Mouse (Mus musculus): Measurements from ENCODE around the gene Dner.

DNA sequence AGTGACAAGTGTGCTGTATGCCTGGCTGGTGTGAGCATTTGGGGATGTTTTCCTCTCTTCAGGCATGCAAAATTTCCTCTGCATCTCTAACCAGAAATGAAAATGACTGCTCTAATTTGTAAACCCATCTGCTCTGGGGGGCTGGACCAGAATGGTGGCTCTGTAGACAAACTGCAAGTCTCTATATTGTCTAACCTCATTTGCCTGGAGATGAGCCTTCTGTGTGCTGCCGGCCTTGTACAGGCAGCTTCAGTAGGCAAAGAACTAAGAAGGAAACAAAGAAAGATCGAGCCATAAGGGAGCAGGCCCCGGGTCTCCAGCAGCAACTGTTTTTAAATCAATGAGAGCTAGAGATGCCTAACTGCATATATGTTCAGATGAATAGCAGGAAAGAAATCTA is 103.6 kb downstream of the Dner start:
- TF ChIP-seq POLR2A (IDR thresholded peaks at IDR 0.05; ENCODE audit: low read depth, low read length) (no peak), CTCF (IDR thresholded peaks at IDR 0.05; ENCODE audit: extremely low read depth, insufficient read length, insufficient replicate concordance, low read depth, low read length) (no peak)
